Mouse (Mus musculus): ENCODE data around the gene Pecam1. TPM values are rescaled to one million over a fixed set of nuclear protein-coding genes. Genes with fewer than 3 reads are reported as not detected.

Gene Pecam1
- polyA plus RNA-seq, 1 experiment from 2014 or later, result 9.5 TPM

DNA sequence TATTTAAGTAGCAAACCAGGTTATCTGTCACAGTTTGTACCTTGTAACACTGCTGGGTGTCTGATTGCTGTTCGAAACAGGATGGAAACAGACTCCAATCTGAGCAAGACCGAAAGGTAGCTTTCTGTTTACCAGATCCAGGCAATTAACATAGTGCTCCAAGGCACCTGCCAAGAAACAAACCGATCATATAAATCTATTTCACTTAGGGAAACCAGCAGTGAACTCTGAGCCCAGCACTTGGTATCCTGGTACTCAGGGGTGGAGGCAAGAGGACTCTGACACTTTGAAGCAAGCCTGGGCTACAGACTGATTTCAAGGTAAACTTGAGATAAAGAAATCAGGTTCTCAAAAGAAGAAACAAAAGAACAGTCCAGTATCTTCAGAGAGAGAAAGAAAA is 27.0 kb upstream of the Pecam1 start:
- ATAC-seq (ENCODE audit: low read depth), result no peak
- H3K9me3 ChIP-seq (replicated peaks; ENCODE audit: control insufficient read depth, low read length), result no peaks in the 10 kb centered on the region
- H3K9ac ChIP-seq (ENCODE audit: low read depth, low read length), result no peak overlapping the region
- H3K4me1 ChIP-seq (ENCODE audit: control insufficient read depth, low read depth, low read length), result peaks cover 11% of the 10 kb centered on the region
- H3K27me3 ChIP-seq (ENCODE audit: control insufficient read depth, insufficient read depth, low read depth, low read length), result no peaks in the 10 kb centered on the region
- peaks cover 30% of the 10 kb centered on the region for H3K36me3 ChIP-seq (ENCODE audit: control insufficient read depth, insufficient read depth)
- WGBS (ENCODE audit: insufficient replicate concordance), result 81% methylated on average over 3 of the region's 3 CpGs
- no peak overlapping the region; the same call in 1 of the 2 replicates for H3K27ac ChIP-seq (ENCODE audit: low read length)
- peak overlapping the region; percentile 93; the same call in 1 of the 2 replicates for H3K4me2 ChIP-seq (ENCODE audit: low read depth, low read length)
- H3K4me3 ChIP-seq (ENCODE audit: low read depth, low read length), result no peak overlapping the region

- H3K4me1 ChIP-seq (ENCODE audit: control insufficient read depth, low read depth, low read length), result peaks cover 11% of the 10 kb centered on the region
- no peaks in the 10 kb centered on the region for H3K27me3 ChIP-seq (ENCODE audit: control insufficient read depth, insufficient read depth, low read depth, low read length)
- no peak for ATAC-seq (ENCODE audit: low read depth)
- H3K9ac ChIP-seq (ENCODE audit: low read depth, low read length), result no peak overlapping the region
- 70% methylated on average over 4 of the region's 4 CpGs for WGBS (ENCODE audit: insufficient replicate concordance)
- no peaks in the 10 kb centered on the region for H3K9me3 ChIP-seq (replicated peaks; ENCODE audit: control insufficient read depth, low read length)
- peaks cover 27% of the 10 kb centered on the region for H3K36me3 ChIP-seq (ENCODE audit: control insufficient read depth, insufficient read depth)
- no peak overlapping the region for H3K4me2 ChIP-seq (ENCODE audit: low read depth, low read length)
- no peak overlapping the region for H3K27ac ChIP-seq (ENCODE audit: low read length)
- no peak overlapping the region for H3K4me3 ChIP-seq (ENCODE audit: low read depth, low read length)
These were observed 26.5 kb upstream of the Pecam1 start for GRCm38 (mm10) chr11:106776960-106777359.

- Histone ChIP-seq H3K27ac (ENCODE audit: low read length) (no peak overlapping the region), H3K36me3 (ENCODE audit: control insufficient read depth, insufficient read depth) (peaks cover 46% of the 10 kb centered on the region), H3K4me3 (ENCODE audit: low read depth, low read length) (no peak overlapping the region), H3K9me3 (replicated peaks; ENCODE audit: control insufficient read depth, low read length) (no peaks in the 10 kb centered on the region), H3K4me2 (ENCODE audit: low read depth, low read length) (no peak overlapping the region), H3K27me3 (ENCODE audit: control insufficient read depth, insufficient read depth, low read depth, low read length) (no peaks in the 10 kb centered on the region), H3K4me1 (ENCODE audit: control insufficient read depth, low read depth, low read length) (peaks cover 3% of the 10 kb centered on the region), H3K9ac (ENCODE audit: low read depth, low read length) (no peak overlapping the region)
- ATAC-seq (ENCODE audit: low read depth), result no peak
- WGBS (ENCODE audit: insufficient replicate concordance), result 84% methylated on average over 9 of the region's 9 CpGs
These were observed 22.6 kb upstream of the Pecam1 start for GRCm38 (mm10) chr11:106773061-106773460.

DNA sequence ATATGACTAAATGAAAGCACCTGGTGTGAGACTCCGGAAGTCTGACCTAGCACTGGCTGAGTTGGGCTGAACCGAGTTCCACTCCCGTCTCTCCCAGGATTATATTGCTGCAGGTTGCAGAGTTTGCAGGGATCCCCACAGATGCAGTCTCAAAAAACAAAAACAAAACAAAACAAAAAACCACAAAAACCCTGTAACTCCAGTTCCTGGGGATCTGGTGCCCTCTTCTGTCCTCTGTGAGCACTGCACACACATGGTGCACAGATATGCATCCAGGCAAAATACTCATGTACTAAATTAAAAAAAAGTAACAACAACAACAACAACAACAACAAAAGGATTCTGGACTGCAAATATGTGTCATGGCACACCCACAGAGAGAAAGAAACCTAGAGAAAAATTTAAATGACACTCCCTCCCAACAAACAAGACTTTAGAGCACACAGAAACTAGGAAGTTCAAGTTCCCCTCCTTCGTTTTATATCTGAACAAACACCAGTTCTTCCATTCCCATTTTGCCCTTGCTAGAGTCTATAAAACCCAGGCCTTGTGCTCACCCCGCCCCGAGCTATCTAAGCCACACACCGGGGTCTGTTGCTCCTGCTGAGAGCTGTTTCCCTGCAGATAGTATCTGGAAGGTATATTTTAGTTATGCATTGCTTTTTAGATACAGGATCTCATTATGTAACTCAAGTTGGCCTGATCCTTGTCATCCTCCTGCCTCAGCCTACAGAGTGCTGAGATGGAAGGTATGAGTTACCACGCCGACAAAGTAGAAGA is 20.0 kb upstream of the Pecam1 start:
- 67% methylated on average over 9 of the region's 9 CpGs for WGBS (ENCODE audit: insufficient replicate concordance)
- Histone ChIP-seq H3K36me3 (ENCODE audit: control insufficient read depth, insufficient read depth) (peaks cover 54% of the 10 kb centered on the region), H3K27ac (ENCODE audit: low read length) (no peak overlapping the region), H3K27me3 (ENCODE audit: control insufficient read depth, insufficient read depth, low read depth, low read length) (no peaks in the 10 kb centered on the region), H3K4me2 (ENCODE audit: low read depth, low read length) (no peak overlapping the region), H3K4me1 (ENCODE audit: control insufficient read depth, low read depth, low read length) (no peaks in the 10 kb centered on the region), H3K4me3 (ENCODE audit: low read depth, low read length) (no peak overlapping the region), H3K9me3 (replicated peaks; ENCODE audit: control insufficient read depth, low read length) (no peaks in the 10 kb centered on the region), H3K9ac (ENCODE audit: low read depth, low read length) (no peak overlapping the region)
- ATAC-seq (ENCODE audit: low read depth), result no peak

- Histone ChIP-seq H3K36me3 (ENCODE audit: control insufficient read depth, insufficient read depth) (peaks cover 44% of the 10 kb centered on the region), H3K9me3 (replicated peaks; ENCODE audit: control insufficient read depth, low read length) (no peaks in the 10 kb centered on the region), H3K4me1 (ENCODE audit: control insufficient read depth, low read depth, low read length) (no peaks in the 10 kb centered on the region; the same call in none of the 2 replicates), H3K4me3 (ENCODE audit: low read depth, low read length) (no peak overlapping the region), H3K27ac (ENCODE audit: low read length) (no peak overlapping the region), H3K9ac (ENCODE audit: low read depth, low read length) (no peak overlapping the region), H3K27me3 (ENCODE audit: control insufficient read depth, insufficient read depth, low read depth, low read length) (no peaks in the 10 kb centered on the region), H3K4me2 (ENCODE audit: low read depth, low read length) (no peak overlapping the region)
- 80% methylated on average over 4 of the region's 4 CpGs for WGBS (ENCODE audit: insufficient replicate concordance)
- no peak for ATAC-seq (ENCODE audit: low read depth)
These were observed 17.1 kb upstream of the Pecam1 start for GRCm38 (mm10) chr11:106767516-106767915.

DNA sequence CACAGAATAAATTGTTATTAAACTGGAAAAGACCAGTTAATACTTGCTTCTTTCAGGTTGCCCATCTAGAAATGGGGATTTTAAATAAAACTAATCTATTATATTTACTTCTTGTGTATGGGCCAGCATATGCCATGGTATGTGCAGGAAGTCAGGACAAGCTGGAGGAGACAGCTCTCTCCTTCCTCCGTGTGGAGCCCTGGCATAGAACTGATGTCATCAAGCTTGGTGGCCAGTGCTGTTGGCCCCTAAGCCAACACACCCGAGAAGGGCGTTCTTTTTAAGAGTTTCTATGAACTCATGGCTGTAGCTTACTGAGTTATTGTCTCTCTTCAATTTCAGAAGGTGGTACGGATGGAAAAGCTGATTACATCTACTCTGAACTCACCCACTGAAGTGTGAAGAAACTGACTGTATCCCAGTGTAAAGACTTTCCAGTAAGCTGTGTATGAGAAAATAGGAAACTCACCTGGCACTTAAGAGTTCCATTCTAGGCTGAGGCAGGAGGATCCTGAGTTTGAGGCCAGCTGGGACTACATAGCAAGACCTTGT is 16.3 kb upstream of the Pecam1 start:
- no peak overlapping the region for H3K27ac ChIP-seq (ENCODE audit: low read length)
- H3K4me3 ChIP-seq (ENCODE audit: low read depth, low read length), result no peak overlapping the region
- no peak for ATAC-seq (ENCODE audit: low read depth)
- H3K9ac ChIP-seq (ENCODE audit: low read depth, low read length), result no peak overlapping the region
- whole genome bisulfite sequencing (ENCODE audit: insufficient replicate concordance), result 79% methylated on average over 4 of the region's 4 CpGs
- peaks cover 41% of the 10 kb centered on the region for H3K36me3 ChIP-seq (ENCODE audit: control insufficient read depth, insufficient read depth)
- no peaks in the 10 kb centered on the region for H3K9me3 ChIP-seq (replicated peaks; ENCODE audit: control insufficient read depth, low read length)
- H3K4me1 ChIP-seq (ENCODE audit: control insufficient read depth, low read depth, low read length), result no peaks in the 10 kb centered on the region; the same call in none of the 2 replicates
- no peak overlapping the region for H3K4me2 ChIP-seq (ENCODE audit: low read depth, low read length)
- H3K27me3 ChIP-seq (ENCODE audit: control insufficient read depth, insufficient read depth, low read depth, low read length), result no peaks in the 10 kb centered on the region

DNA sequence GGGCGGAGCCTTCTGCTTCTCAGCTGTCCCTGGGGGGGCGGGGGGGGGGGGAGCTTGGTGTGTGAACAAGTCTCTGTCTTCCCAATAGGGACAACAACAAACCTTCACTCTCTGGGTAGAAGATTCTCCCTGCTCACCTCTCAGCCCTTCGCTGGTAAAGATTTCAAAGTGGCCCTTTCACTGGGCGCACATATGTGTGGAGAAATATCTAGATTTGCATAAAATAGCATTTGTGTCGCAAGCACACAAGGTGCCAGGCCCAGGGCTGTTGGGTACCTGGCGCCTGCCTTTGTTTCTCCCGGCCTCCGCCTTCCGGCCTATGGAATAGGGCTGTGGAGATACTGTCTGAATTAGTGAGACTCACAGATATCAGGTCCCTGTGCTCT is 12.4 kb upstream of the Pecam1 start:
- H3K4me3 ChIP-seq (ENCODE audit: low read depth, low read length), result no peak overlapping the region
- H3K27me3 ChIP-seq (ENCODE audit: control insufficient read depth, insufficient read depth, low read depth, low read length), result no peaks in the 10 kb centered on the region
- no peaks in the 10 kb centered on the region for H3K9me3 ChIP-seq (replicated peaks; ENCODE audit: control insufficient read depth, low read length)
- no peak overlapping the region for H3K4me2 ChIP-seq (ENCODE audit: low read depth, low read length)
- H3K4me1 ChIP-seq (ENCODE audit: control insufficient read depth, low read depth, low read length), result no peaks in the 10 kb centered on the region; the same call in none of the 2 replicates
- ATAC-seq (ENCODE audit: low read depth), result no peak
- peak overlapping the region; percentile 66; the same call in 1 of the 2 replicates for H3K27ac ChIP-seq (ENCODE audit: low read length)
- H3K9ac ChIP-seq (ENCODE audit: low read depth, low read length), result no peak overlapping the region
- H3K36me3 ChIP-seq (ENCODE audit: control insufficient read depth, insufficient read depth), result peaks cover 14% of the 10 kb centered on the region
- WGBS (ENCODE audit: insufficient replicate concordance), result 37% methylated on average over 9 of the region's 9 CpGs

- Histone ChIP-seq H3K4me3 (ENCODE audit: low read depth, low read length) (no peak overlapping the region), H3K27ac (ENCODE audit: low read length) (peak overlapping the region; percentile 66), H3K4me1 (ENCODE audit: control insufficient read depth, low read depth, low read length) (no peaks in the 10 kb centered on the region; the same call in none of the 2 replicates), H3K9ac (ENCODE audit: low read depth, low read length) (no peak overlapping the region), H3K36me3 (ENCODE audit: control insufficient read depth, insufficient read depth) (peaks cover 9% of the 10 kb centered on the region), H3K9me3 (replicated peaks; ENCODE audit: control insufficient read depth, low read length) (no peaks in the 10 kb centered on the region), H3K27me3 (ENCODE audit: control insufficient read depth, insufficient read depth, low read depth, low read length) (no peaks in the 10 kb centered on the region), H3K4me2 (ENCODE audit: low read depth, low read length) (no peak overlapping the region)
- WGBS (ENCODE audit: insufficient replicate concordance), result 10% methylated on average over 5 of the region's 5 CpGs
- peak; percentile 32; the same call in 1 of the 2 replicates for ATAC-seq (ENCODE audit: low read depth)
These were observed 11.8 kb upstream of the Pecam1 start for GRCm38 (mm10) chr11:106762139-106762799.

DNA sequence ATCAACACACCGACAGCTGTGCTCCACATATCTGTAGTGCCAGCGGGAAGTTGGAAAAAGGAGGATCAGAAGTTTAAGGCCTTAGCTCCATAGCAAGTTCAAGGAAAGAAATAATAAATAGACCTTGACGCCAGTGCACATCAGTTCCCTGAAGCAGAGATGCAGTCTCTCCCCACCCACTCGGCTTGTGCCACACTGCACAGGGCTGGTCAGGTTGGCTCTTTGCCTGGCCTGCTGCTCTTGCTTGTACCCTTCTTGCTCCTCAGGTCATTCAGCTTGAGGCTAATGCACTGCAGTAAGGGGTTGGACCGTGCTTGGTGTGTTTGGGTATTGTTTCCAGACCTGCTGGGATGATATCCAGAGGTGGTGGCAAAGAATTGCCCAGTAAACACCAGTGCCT is 10.1 kb upstream of the Pecam1 start:
- H3K27me3 ChIP-seq (ENCODE audit: control insufficient read depth, insufficient read depth, low read depth, low read length), result no peaks in the 10 kb centered on the region
- H3K27ac ChIP-seq (ENCODE audit: low read length), result no peak overlapping the region
- H3K4me1 ChIP-seq (ENCODE audit: control insufficient read depth, low read depth, low read length), result no peaks in the 10 kb centered on the region; the same call in none of the 2 replicates
- no peak overlapping the region for H3K4me2 ChIP-seq (ENCODE audit: low read depth, low read length)
- ATAC-seq (ENCODE audit: low read depth), result no peak
- WGBS (ENCODE audit: insufficient replicate concordance), result 77% methylated on average over 5 of the region's 5 CpGs
- no peaks in the 10 kb centered on the region for H3K9me3 ChIP-seq (replicated peaks; ENCODE audit: control insufficient read depth, low read length)
- H3K9ac ChIP-seq (ENCODE audit: low read depth, low read length), result no peak overlapping the region
- H3K4me3 ChIP-seq (ENCODE audit: low read depth, low read length), result no peak overlapping the region
- 0 out of 2 replicates have a peak, but pooled peaks cover 2% of the 10 kb centered on the region for H3K36me3 ChIP-seq (ENCODE audit: control insufficient read depth, insufficient read depth)

Measured in liver, embryonic 16.5 days (tissue).